ENCODE assay signal across 10 mouse cellular contexts in the genomic region with DNA sequence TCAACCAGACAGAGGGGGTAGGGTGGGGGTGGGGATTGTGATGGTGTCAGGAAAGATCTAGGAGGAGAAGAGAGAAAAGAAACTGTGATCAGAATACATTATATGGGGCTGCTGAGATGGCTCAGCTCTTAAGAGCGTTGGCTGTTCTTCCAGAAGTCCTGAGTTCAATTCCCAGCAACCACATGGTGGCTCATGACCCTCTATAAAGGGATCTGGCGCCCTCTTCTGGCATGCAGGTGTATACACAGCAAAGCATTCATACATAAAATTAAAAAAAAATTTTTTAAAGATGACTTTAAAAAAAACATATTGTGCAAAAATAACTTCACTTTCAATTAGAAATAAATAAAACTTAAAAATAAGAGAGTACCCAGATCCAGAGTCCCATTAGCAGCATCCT.
A peak's percentile ranks its signal among the peaks of the same experiment; 100 is the strongest.
DNase-seq lines count a peak whose midpoint lies in the region; ATAC-seq and TF ChIP-seq lines count a peak whose summit lies in the region.
"Had no signal": no experiment of that assay in that cellular context is flagged by ENCODE, and none has a peak within 500 bp of the region (broad histone marks: within the 10 kb centered on the region; RNA-seq: fewer than 3 reads in every experiment).

No protein-coding gene starts in this region.

- H3K4me1 ChIP-seq in heart, adult 2 months (ENCODE audit: control insufficient read depth, insufficient read depth, low read length) = no peaks in the 10 kb centered on the region
- H3K4me1 ChIP-seq in midbrain, postnatal 0 days (ENCODE audit: insufficient read depth, low read length) = no peaks in the 10 kb centered on the region
- H3K4me1 ChIP-seq in midbrain, embryonic 13.5 days (replicated peaks) = no peaks in the 10 kb centered on the region
- no peaks in the 10 kb centered on the region for H3K4me1 ChIP-seq in lung, postnatal 0 days (ENCODE audit: insufficient read depth, low read depth, low read length)
- H3K4me1 ChIP-seq: neural tube, embryonic 12.5 days had no signal

- ATAC-seq in midbrain, postnatal 0 days (ENCODE audit: low FRiP score) = no peak
- ATAC-seq in midbrain, embryonic 13.5 days = no peak
- ATAC-seq in lung, postnatal 0 days = no peak
- ATAC-seq in monocyte, adult 5-6 weeks (replicated peaks; ENCODE audit: insufficient number of reproducible peaks, low FRiP score, low TSS enrichment, poor library complexity, severe bottlenecking) = no peak

- TF ChIP-seq EP300 in heart, adult 2 months (IDR thresholded peaks at IDR 0.05; ENCODE audit: insufficient read depth, low read depth, low read length) = no peak
- TF ChIP-seq EP300 in lung, postnatal 0 days (IDR thresholded peaks at IDR 0.05) = no peak

- no peak overlapping the region for H3K4me2 ChIP-seq in midbrain, postnatal 0 days (ENCODE audit: low read depth, low read length, poor library complexity, severe bottlenecking)
- no peak overlapping the region for H3K4me2 ChIP-seq in midbrain, embryonic 13.5 days (replicated peaks)
- H3K4me2 ChIP-seq in lung, postnatal 0 days (replicated peaks; ENCODE audit: low read depth, low read length) = no peak overlapping the region
- H3K4me2 ChIP-seq: neural tube, embryonic 12.5 days had no signal

- no peaks in the 10 kb centered on the region for H3K36me3 ChIP-seq in heart, adult 2 months (ENCODE audit: control insufficient read depth, insufficient read depth, low read length)
- H3K36me3 ChIP-seq in midbrain, postnatal 0 days (ENCODE audit: insufficient read depth, low read length) = peaks cover 46% of the 10 kb centered on the region
- peaks cover 31% of the 10 kb centered on the region for H3K36me3 ChIP-seq in midbrain, embryonic 13.5 days
- H3K36me3 ChIP-seq in lung, postnatal 0 days (ENCODE audit: insufficient read depth, low read length) = no peaks in the 10 kb centered on the region
- H3K36me3 ChIP-seq: neural tube, embryonic 12.5 days had no signal

- no peak overlapping the region for H3K4me3 ChIP-seq in heart, adult 2 months
- no peak overlapping the region for H3K4me3 ChIP-seq in midbrain, postnatal 0 days (ENCODE audit: low read depth, low read length)
- H3K4me3 ChIP-seq in midbrain, embryonic 13.5 days (replicated peaks) = no peak overlapping the region
- H3K4me3 ChIP-seq in lung, postnatal 0 days (ENCODE audit: low read depth, low read length) = no peak overlapping the region
- H3K4me3 ChIP-seq: erythroblast, embryonic 14.5 days; neural tube, embryonic 12.5 days had no signal

- 20% methylated on average over 2 of the region's 2 CpGs for WGBS in heart, adult 2 months
- WGBS in midbrain, postnatal 0 days = 22% methylated on average over 2 of the region's 2 CpGs
- 24% methylated on average over 2 of the region's 2 CpGs for WGBS in midbrain, embryonic 13.5 days
- 26% methylated on average over 2 of the region's 2 CpGs for WGBS in lung, postnatal 0 days

- H3K79me2 ChIP-seq in heart, adult 2 months (replicated peaks; ENCODE audit: control insufficient read depth, insufficient read depth, low read length) = no peaks in the 10 kb centered on the region

- peak; percentile 58 for TF ChIP-seq CTCF in heart, adult 2 months (IDR thresholded peaks at IDR 0.05)
- peak; percentile 65 for TF ChIP-seq CTCF in midbrain, postnatal 0 days (IDR thresholded peaks at IDR 0.05)
- TF ChIP-seq CTCF in lung, postnatal 0 days (IDR thresholded peaks at IDR 0.05) = peak; percentile 58

- H3K27me3 ChIP-seq in heart, adult 2 months (ENCODE audit: control insufficient read depth, insufficient read depth, low read length) = no peaks in the 10 kb centered on the region
- no peaks in the 10 kb centered on the region for H3K27me3 ChIP-seq in midbrain, postnatal 0 days (ENCODE audit: insufficient read depth, low read length)
- no peaks in the 10 kb centered on the region for H3K27me3 ChIP-seq in midbrain, embryonic 13.5 days
- no peaks in the 10 kb centered on the region for H3K27me3 ChIP-seq in lung, postnatal 0 days (replicated peaks; ENCODE audit: insufficient read depth, low read length)
- H3K27me3 ChIP-seq: neural tube, embryonic 12.5 days had no signal

- no peak for TF ChIP-seq POLR2A in heart, adult 2 months (IDR thresholded peaks at IDR 0.05; ENCODE audit: insufficient read depth, low read depth, low read length)

- no peak for DNase-seq in heart, adult 2 months
- no peak for DNase-seq in heart, adult 8-10 months (ENCODE audit: low spot score)
- DNase-seq in midbrain, postnatal 0 days (ENCODE audit: low spot score) = no peak
- peak; percentile 39 for DNase-seq in ZHBTc4 (ENCODE audit: low read depth, low spot score)
- DNase-seq in lung, postnatal 0 days (ENCODE audit: low spot score) = peak; percentile 8
- no peak for DNase-seq in urinary bladder, postnatal 36 days (ENCODE audit: low spot score in 2 of 2)

- intact Hi-C loops in heart, adult 2 months (cut with DNase I) = loop anchor here (5.0 kb wide), 1 partner anchor 1176 kb away; no protein-coding TSS in a partner anchor

- no peak overlapping the region for H3K27ac ChIP-seq in heart, adult 2 months
- H3K27ac ChIP-seq in midbrain, postnatal 0 days (ENCODE audit: low read depth, low read length) = no peak overlapping the region
- no peak overlapping the region for H3K27ac ChIP-seq in midbrain, embryonic 13.5 days
- H3K27ac ChIP-seq in lung, postnatal 0 days (ENCODE audit: low read length) = no peak overlapping the region
- H3K27ac ChIP-seq: neural tube, embryonic 12.5 days had no signal

- H3K9ac ChIP-seq in heart, adult 2 months (ENCODE audit: low read depth, low read length) = no peak overlapping the region
- H3K9ac ChIP-seq in midbrain, postnatal 0 days (replicated peaks; ENCODE audit: low read length, poor library complexity, severe bottlenecking) = no peak overlapping the region
- H3K9ac ChIP-seq in midbrain, embryonic 13.5 days (replicated peaks) = no peak overlapping the region
- H3K9ac ChIP-seq in lung, postnatal 0 days (replicated peaks; ENCODE audit: low read depth) = no peak overlapping the region
- H3K9ac ChIP-seq: neural tube, embryonic 12.5 days had no signal

- no peaks in the 10 kb centered on the region for H3K9me3 ChIP-seq in midbrain, postnatal 0 days (ENCODE audit: low read length)
- H3K9me3 ChIP-seq in midbrain, embryonic 13.5 days = no peaks in the 10 kb centered on the region
- H3K9me3 ChIP-seq in lung, postnatal 0 days (ENCODE audit: low read length) = no peaks in the 10 kb centered on the region
- H3K9me3 ChIP-seq: neural tube, embryonic 12.5 days had no signal

Comparison
In these comparisons a context has a peak if more than half of its experiments do, and no peak if none do; other contexts are left out.
1. DNase-seq: peak in ZHBTc4 (single experiment) and lung, postnatal 0 days (single experiment); none in heart, adult 2 months (0 of 2), heart, adult 8-10 months (single experiment), midbrain, postnatal 0 days (single experiment) and urinary bladder, postnatal 36 days (0 of 2).
2. Peak in every context shown above with its lines, with median percentiles within 50 percentile points of each other: CTCF ChIP-seq.